Mouse (Mus musculus) heart, postnatal 0 days (tissue): ENCODE measurements at regions not wholly inside any gene's neighbourhood (a gene's known extent, or its start where the extent isn't known, plus 50 kb on each side); places are given as distances from the start of the nearest gene placed in this dataset.

Source experiments
- CTCF ChIP-seq: IDR thresholded peaks from 2 replicates; pipeline ENCODE4 v1.5.1; 2016; ENCODE audit warnings: antibody characterized with exemption, control low read depth, low read depth
- EP300 ChIP-seq: IDR thresholded peaks from 2 replicates; pipeline ENCODE4 v1.6.1; 2016; ENCODE audit warnings: antibody characterized with exemption, low read depth

DNA sequence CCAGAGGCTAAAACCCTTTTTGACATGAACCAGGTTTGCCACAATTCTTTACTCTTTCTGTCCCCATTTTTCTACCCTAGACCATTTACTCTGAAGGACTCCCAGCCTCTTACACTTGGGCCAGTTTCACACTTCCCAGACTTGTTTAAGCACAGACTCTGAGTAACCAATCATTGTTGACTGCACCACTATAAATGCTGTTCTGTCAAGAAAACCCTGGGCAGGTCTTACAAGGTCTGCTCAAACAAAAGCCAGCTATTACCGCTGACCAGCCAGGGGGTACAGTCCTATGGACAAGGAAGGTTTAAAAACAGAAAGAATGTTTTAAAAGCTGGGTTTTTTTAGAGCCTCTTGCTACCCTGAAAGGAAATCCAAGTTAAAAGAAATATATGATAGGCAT is 248.8 kb upstream of the Thrb start:
- TF ChIP-seq CTCF (no peak), EP300 (no peak)
